Mouse (Mus musculus) C2C12 (cell line): ENCODE measurements around the gene Castor1.

Experiments used
- CEBPB ChIP-seq: IDR thresholded peaks from one replicate; pipeline ENCODE4 v1.6.1; 2011; ENCODE audit warnings: low read depth, mild to moderate bottlenecking, control low read depth, moderate library complexity
- CTCF ChIP-seq: IDR thresholded peaks from one replicate; pipeline ENCODE4 v1.5.1; 2011; ENCODE audit not compliant: control insufficient read depth, insufficient read depth, insufficient read length
- FOSL1 ChIP-seq: IDR thresholded peaks from one replicate; pipeline ENCODE4 v1.8.0; 2011; ENCODE audit warnings: mild to moderate bottlenecking, low read length; ENCODE audit not compliant: poor library complexity, insufficient read depth, severe bottlenecking
- MAX ChIP-seq: IDR thresholded peaks from one replicate; pipeline ENCODE4 v1.6.1; 2011; ENCODE audit warnings: mild to moderate bottlenecking, control low read depth
- USF1 ChIP-seq: IDR thresholded peaks from one replicate; pipeline ENCODE4 v1.6.1; 2011; ENCODE audit warnings: low read depth, mild to moderate bottlenecking, control low read depth, moderate library complexity

DNA sequence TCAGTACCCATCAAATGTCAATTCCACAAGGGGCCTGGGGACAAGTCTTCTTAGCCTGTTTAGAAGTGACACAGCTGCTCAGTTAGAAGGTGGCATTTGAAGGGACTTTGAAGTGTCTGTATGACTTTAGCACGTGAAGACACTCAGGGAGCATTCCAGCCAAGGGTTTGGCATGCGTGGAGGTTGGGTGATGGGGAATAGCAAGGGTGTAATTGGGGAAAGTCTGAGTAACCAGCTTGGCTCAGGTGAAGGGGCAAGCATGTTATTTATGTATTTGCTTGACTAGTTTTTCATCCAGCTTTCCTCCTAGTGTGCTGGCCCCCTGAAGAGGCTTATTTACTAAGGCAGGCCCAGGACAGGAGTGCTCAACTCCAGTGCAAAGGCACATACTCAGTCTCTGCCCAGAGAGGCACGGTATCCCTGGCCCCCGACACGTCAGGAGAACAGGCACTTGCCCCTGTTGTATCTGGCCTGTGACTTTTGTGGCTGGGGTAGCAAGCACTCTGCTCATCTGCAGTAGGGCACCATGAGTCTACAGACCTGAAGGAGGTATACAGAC is 12.8 kb upstream of the Castor1 start:
- no peak for TF ChIP-seq USF1
- no peak for TF ChIP-seq CTCF
- no peak for TF ChIP-seq MAX
- no peak for TF ChIP-seq FOSL1
- no peak for TF ChIP-seq CEBPB
